Mouse (Mus musculus) midbrain, embryonic 16.5 days (tissue): ENCODE results near the gene Sh3rf3. TPM values are rescaled to one million over a fixed set of nuclear protein-coding genes. Genes with fewer than 3 reads are reported as not detected.

Source experiments
- ATAC-seq: fragments of 200-750 bp; cut with Nextera tagmentation; 2 replicates; pipeline ENCODE4 v1.8.0; 2017; ENCODE audit warnings: moderate TSS enrichment
- H3K27ac ChIP-seq: fragments of 300-500 bp; sonication (generic); 2 replicates; pipeline ENCODE4 v1.5.1; 2014; ENCODE audit warnings: mild to moderate bottlenecking, low read length, mixed read lengths
- H3K27me3 ChIP-seq: fragments of 300-500 bp; sonication (generic); 2 replicates; pipeline ENCODE4 v1.6.1; 2014; ENCODE audit warnings: low read depth, low read length, mixed read lengths; ENCODE audit not compliant: control insufficient read depth, insufficient read depth
- H3K36me3 ChIP-seq: fragments of 300-500 bp; sonication (generic); 2 replicates; pipeline ENCODE4 v1.6.1; 2014; ENCODE audit warnings: mild to moderate bottlenecking, low read length, moderate library complexity, mixed read lengths; ENCODE audit not compliant: control insufficient read depth, insufficient read depth
- H3K4me1 ChIP-seq: fragments of 300-500 bp; sonication (generic); 2 replicates; pipeline ENCODE4 v1.6.1; 2014; ENCODE audit warnings: mild to moderate bottlenecking, low read length, mixed read lengths; ENCODE audit not compliant: control insufficient read depth, insufficient read depth
- H3K4me2 ChIP-seq: fragments of 300-500 bp; sonication (generic); 2 replicates; pipeline ENCODE4 v1.6.1; 2014; ENCODE audit warnings: mild to moderate bottlenecking, low read length, mixed read lengths
- H3K4me3 ChIP-seq: fragments of 300-500 bp; sonication (generic); 2 replicates; pipeline ENCODE4 v1.5.1; 2014; ENCODE audit warnings: low read depth, mild to moderate bottlenecking, low read length, moderate library complexity, mixed read lengths
- H3K9ac ChIP-seq: fragments of 300-500 bp; sonication (generic); 2 replicates; pipeline ENCODE4 v1.6.1; 2014; ENCODE audit warnings: low read depth, low read length, mixed read lengths
- H3K9me3 ChIP-seq: fragments of 300-500 bp; sonication (generic); replicated peaks from 2 replicates; pipeline ENCODE4 v1.6.1; 2014; ENCODE audit warnings: mild to moderate bottlenecking, low read length, mixed read lengths; ENCODE audit not compliant: control insufficient read depth, poor library complexity, severe bottlenecking
- WGBS: fragments of 180-500 bp; shearing (Covaris S2); extraction: QIAGEN DNeasy Blood & Tissue Kit; methylation state at CpG from one replicate; pipeline ENCODE4 v1.1.7; 2014; 5-methylcytosine and 5-hydroxymethylcytosine counted together
- polyA plus RNA-seq: library from polyadenylated mRNA; unstranded; fragments of >200 nt; fragmentation: Nextera tagmentation; extraction: Ambion mirVana; gene quantifications from 2 replicates; pipeline ENCODE4 v1.2.1, GENCODE M21; 2015

Gene Sh3rf3
- 3.1 and 3.2 TPM in 2 replicates for polyA plus RNA-seq

DNA sequence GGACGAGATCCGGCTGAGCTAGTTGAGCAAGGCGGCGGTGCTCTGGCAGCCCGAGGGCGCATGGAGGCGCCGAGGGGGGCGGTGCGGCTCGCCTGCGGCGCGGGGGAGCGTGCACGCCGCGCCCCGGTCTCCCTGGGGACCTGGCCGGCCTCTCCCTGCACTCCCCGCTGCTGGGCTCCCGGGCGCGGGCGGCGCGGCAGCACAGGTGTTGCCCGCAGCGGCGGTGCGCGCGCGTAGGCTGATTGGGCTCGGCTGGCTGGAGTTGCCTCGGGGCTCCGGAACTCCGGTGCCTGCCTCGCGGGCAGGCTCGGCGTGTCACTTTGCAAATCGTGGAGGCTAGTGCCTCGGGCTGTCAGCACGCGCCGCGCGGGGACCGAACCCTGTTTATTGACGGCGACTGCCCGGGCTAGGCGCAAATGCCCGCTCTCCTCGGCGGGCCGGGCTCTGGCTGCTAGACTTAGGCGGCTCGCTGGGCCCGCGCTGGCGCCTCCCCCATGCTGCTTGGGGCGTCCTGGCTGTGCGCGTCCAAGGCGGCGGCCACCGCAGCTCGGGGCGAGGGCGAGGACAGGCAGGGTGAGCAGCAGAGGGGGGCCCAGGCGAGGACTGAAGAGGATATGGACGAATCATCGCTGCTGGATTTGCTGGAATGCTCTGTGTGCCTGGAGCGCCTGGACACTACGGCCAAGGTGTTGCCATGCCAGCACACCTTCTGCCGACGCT lies at the start of gene Sh3rf3:
Gene Sh3rf3 (plus strand): TSS at position 279 of the 720 bp plus-strand sequence.
- peak within 1 kb of the TSS; percentile 75 for H3K9ac ChIP-seq
- peak within 1 kb of the TSS; percentile 79 for H3K27ac ChIP-seq
- H3K9me3 ChIP-seq = no peaks in the 10 kb centered on the region
- WGBS = under 1% methylated on average over 52 of the region's 79 CpGs
- H3K4me3 ChIP-seq = peak within 1 kb of the TSS; percentile 73
- peaks cover 11% of the 10 kb centered on the region for H3K4me1 ChIP-seq
- H3K36me3 ChIP-seq = no peaks in the 10 kb centered on the region
- peaks cover 8% of the 10 kb centered on the region for H3K27me3 ChIP-seq
- peak within 1 kb of the TSS; percentile 98 for H3K4me2 ChIP-seq
- peak; percentile 60 for ATAC-seq

DNA sequence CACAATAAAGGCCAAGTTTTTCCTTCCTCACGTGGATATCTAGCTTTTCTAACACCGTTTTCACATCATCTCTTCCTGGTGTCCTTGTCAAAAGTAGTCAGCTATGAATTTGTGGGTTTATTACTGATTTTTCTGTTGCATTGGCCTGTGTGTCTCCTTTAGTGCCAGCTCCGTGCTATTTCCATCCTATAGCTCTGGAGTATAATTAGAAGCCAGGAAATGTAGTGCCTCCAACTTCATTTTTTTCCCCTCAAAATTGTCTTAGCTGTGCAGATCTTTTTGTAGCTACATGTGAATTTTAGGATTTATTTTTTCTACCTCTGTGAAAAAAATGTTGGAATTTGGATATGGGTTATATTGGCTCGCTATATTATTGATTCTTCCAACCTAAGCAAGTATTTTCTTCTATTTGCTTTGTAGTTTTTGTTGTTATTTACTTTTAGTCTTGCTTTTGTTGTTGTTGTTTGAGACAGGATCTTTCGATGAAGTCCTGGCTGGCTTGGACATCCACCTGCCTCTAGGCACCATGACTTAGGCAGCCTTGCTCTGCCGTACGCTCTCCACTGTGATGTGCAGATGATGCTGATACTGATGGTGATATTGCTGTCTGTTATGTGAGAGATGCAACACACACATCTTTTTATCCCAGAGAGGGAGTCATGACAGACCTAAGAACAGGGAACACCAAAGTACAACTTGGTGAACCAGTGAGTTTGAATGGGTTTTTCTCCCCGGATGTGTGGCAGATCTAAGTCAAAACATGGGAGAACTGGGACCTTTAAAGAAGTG lies 24.5 kb upstream of the Sh3rf3 start:
- Histone ChIP-seq H3K27me3 (no peaks in the 10 kb centered on the region), H3K36me3 (no peaks in the 10 kb centered on the region), H3K4me2 (no peak overlapping the region), H3K9ac (no peak overlapping the region), H3K9me3 (no peaks in the 10 kb centered on the region), H3K27ac (no peak overlapping the region), H3K4me3 (no peak overlapping the region), H3K4me1 (no peaks in the 10 kb centered on the region)
- 89% methylated on average over 8 of the region's 8 CpGs for WGBS
- no peak for ATAC-seq

DNA sequence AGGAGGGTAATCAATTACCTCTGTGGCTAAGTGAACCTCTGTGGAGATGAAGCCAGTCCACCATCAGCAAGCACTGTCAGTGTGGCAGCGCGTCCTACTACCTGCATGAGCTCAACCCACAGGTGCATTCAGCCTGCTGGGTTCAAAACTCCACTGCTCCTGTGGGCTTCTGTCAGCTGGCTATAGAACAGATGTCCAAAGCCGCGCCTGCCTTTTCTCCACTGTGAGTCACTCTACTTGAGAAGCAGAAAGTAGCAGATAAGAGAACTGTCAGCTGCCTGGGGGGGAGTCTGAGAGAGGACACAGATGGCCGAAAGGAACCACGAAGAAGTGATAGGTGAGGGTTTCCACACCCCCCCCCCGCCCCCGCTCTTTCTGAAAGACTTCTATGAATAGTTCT lies 15.6 kb upstream of the Sh3rf3 start:
- no peak overlapping the region for H3K9ac ChIP-seq

DNA sequence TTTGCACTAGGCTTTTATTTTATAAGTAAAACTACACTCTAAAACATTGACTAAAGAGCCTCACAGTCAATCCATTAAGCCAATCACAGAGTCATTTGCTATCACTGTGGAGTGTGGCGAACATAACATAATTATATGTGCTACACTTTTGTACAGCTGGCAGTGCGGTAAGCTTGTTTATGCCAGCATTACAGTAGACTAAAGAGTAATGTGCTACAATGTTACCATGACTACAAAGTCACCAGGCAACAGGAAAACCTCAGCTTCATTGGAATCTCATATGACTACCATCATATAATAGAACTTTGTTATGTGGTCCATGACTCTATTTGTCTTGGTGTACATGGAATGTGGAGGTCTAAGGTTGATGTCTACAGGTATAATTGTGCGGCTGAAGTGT lies 15.0 kb upstream of the Sh3rf3 start:
- Histone ChIP-seq H3K4me3 (no peak overlapping the region), H3K4me2 (no peak overlapping the region), H3K9me3 (no peaks in the 10 kb centered on the region), H3K9ac (no peak overlapping the region), H3K4me1 (peaks cover 2% of the 10 kb centered on the region; the same call in 1 of the 2 replicates), H3K27me3 (no peaks in the 10 kb centered on the region), H3K36me3 (no peaks in the 10 kb centered on the region), H3K27ac (no peak overlapping the region)
- 82% methylated on average over 3 of the region's 3 CpGs for WGBS
- peak; percentile 54 for ATAC-seq

More for the DNA sequence above, 15.6 kb upstream of the Sh3rf3 start:
- Histone ChIP-seq H3K4me3 (no peak overlapping the region), H3K9me3 (no peaks in the 10 kb centered on the region), H3K27ac (no peak overlapping the region), H3K4me1 (peaks cover 2% of the 10 kb centered on the region; the same call in 1 of the 2 replicates), H3K27me3 (no peaks in the 10 kb centered on the region), H3K4me2 (no peak overlapping the region), H3K36me3 (no peaks in the 10 kb centered on the region)
- WGBS = 91% methylated on average over 8 of the region's 8 CpGs
- ATAC-seq = no peak

DNA sequence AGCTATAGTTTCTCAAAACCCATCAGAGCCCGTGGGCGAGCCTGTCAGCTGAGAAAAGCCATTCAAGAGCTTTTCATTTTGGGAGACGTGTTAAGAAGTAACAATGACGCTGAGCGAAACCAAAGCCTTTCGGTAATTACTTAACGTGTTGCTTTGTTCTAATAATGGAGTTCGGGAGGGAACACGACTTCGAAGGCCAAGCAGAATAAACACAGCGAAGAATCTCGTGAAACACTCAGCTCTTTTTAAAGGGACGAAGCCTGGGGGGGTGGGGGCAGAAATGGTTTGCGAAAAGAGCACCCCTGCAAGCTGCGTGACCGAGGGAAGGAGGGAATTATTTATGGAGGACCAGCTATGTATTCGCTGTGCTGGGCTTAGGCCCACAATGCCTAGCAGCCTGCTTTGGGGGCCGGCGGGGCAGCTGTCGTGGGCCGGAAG lies 12.1 kb upstream of the Sh3rf3 start:
- peaks cover 2% of the 10 kb centered on the region; the same call in 1 of the 2 replicates for H3K4me1 ChIP-seq
- H3K36me3 ChIP-seq = no peaks in the 10 kb centered on the region
- ATAC-seq = peak; percentile 44; the same call in 1 of the 2 replicates
- peak overlapping the region; percentile 25; the same call in 1 of the 2 replicates for H3K9ac ChIP-seq
- H3K9me3 ChIP-seq = no peaks in the 10 kb centered on the region
- no peak overlapping the region for H3K4me3 ChIP-seq
- H3K27me3 ChIP-seq = no peaks in the 10 kb centered on the region
- 38% methylated on average over 21 of the region's 21 CpGs for WGBS
- H3K27ac ChIP-seq = no peak overlapping the region; the same call in 1 of the 2 replicates
- peak overlapping the region; percentile 28; the same call in 1 of the 2 replicates for H3K4me2 ChIP-seq

DNA sequence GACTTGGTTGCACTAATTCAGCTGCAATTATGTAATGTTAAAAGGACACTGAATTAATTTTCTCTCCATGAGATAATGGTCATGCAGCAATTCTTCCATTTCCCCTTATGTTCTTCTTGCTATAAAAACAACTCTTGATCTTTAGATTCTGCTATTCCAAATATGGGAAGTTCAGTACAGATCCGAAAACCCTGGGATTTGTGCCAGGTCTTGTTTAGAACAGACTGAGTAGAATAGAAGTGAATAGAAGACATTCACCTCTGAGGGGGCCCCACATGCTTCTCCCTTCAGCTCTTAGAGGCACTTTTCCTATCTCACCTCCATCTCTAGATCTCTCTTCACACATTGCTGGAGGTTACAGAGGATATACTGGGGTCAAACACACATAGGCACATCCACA lies 10.8 kb upstream of the Sh3rf3 start:
- ATAC-seq = no peak
- H3K9ac ChIP-seq = no peak overlapping the region
- no peak overlapping the region for H3K27ac ChIP-seq
- 81% methylated on average over 1 of the region's 1 CpGs for WGBS
- H3K4me3 ChIP-seq = no peak overlapping the region
- H3K9me3 ChIP-seq = no peaks in the 10 kb centered on the region
- H3K27me3 ChIP-seq = no peaks in the 10 kb centered on the region
- peaks cover 2% of the 10 kb centered on the region; the same call in 1 of the 2 replicates for H3K4me1 ChIP-seq
- no peaks in the 10 kb centered on the region for H3K36me3 ChIP-seq
- no peak overlapping the region for H3K4me2 ChIP-seq

DNA sequence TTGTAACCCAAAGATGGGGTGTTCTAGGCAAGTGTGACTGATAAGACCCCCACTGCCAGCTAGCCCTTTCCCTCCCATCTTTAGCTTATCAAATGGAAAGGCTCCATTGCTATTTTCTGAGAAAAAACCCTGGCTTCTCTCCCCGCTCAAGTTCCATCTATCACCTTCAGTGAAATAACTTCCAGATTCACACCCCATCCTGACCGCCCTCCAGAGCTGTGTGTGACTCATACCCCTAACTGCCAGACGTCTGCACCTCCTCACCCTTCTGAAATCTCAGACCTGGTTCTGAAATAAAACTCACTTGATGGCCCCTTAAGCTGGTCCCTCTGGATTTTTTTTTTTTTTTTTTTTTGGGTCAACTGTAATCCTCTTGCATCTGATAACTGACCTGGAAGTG lies 5.2 kb upstream of the Sh3rf3 start:
- Histone ChIP-seq H3K9ac (no peak overlapping the region), H3K4me1 (no peaks in the 10 kb centered on the region), H3K27me3 (peaks cover 4% of the 10 kb centered on the region), H3K9me3 (no peaks in the 10 kb centered on the region), H3K4me2 (no peak overlapping the region), H3K27ac (no peak overlapping the region), H3K4me3 (no peak overlapping the region), H3K36me3 (no peaks in the 10 kb centered on the region)
- ATAC-seq = no peak
- WGBS = 84% methylated on average over 3 of the region's 3 CpGs

DNA sequence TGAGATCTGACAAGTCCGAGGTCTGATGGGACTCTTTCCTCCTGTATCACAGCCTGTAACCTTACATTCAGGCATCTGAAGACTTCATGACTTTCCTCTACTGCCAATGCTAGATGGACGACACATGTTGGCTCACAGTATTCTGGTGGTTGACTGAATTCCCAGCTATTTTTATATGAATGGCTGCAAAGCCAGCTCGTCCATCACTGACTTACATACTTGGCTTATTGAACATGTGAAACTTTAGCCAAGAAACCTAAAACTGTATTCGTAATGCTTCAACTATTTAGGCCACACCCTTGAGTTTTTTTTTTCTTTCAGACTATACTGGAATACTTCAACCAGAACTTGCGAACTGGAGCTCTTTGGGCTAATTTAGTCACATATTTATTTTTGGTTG lies 3.0 kb upstream of the Sh3rf3 start:
- no peak overlapping the region for H3K4me2 ChIP-seq
- peaks cover 11% of the 10 kb centered on the region for H3K4me1 ChIP-seq
- no peak for ATAC-seq
- H3K36me3 ChIP-seq = no peaks in the 10 kb centered on the region
- no peaks in the 10 kb centered on the region for H3K9me3 ChIP-seq
- H3K4me3 ChIP-seq = no peak overlapping the region
- 83% methylated on average over 5 of the region's 5 CpGs for WGBS
- H3K9ac ChIP-seq = no peak overlapping the region
- H3K27ac ChIP-seq = no peak overlapping the region
- H3K27me3 ChIP-seq = peaks cover 8% of the 10 kb centered on the region
